Mouse (Mus musculus) 3T3-L1 (cell line): ENCODE data around the gene Olfr1018.

Source experiments
- DNase-seq: peaks from one replicate; pipeline ENCODE4 v3.0.0-alpha.2; 2015; ENCODE audit warnings: low read depth, low spot score

Gene Olfr1018

DNA sequence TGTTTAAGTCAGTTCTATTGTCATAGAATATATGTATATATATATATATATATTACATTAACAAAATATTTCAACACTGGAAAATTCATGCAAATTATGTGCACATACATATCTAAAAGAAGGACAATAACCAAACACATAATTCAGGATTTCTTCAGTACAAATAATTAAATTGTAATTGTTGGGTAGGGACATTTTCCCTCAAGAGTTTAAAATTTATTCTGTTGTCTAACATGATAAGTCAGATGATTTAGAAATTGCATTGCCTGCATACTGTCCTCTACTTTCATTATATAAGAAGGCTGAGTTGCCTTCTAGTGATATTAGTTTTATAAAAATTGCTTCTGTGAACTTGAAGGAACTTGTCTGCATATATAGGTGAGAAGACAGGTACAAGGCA lies at the start of gene Olfr1018:
Olfr1018 (plus strand) TSS at position 301 of the 400 bp plus-strand sequence.
- no peak for DNase-seq

GRCm38 (mm10) chr2:85772413-85772812 lies 45.9 kb upstream of the Olfr1018 start, which contains the start of gene Olfr1014:
Gene Olfr1014 (plus strand): TSS chr2:85772713.
- DNase-seq, result no peak

- DNase-seq, result no peak
Observed at GRCm38 (mm10) chr2:85781717-85782116, 36.6 kb upstream of the Olfr1018 start, which contains the start of gene Olfr1015. Gene Olfr1015 (plus strand): TSS chr2:85782017.

DNA sequence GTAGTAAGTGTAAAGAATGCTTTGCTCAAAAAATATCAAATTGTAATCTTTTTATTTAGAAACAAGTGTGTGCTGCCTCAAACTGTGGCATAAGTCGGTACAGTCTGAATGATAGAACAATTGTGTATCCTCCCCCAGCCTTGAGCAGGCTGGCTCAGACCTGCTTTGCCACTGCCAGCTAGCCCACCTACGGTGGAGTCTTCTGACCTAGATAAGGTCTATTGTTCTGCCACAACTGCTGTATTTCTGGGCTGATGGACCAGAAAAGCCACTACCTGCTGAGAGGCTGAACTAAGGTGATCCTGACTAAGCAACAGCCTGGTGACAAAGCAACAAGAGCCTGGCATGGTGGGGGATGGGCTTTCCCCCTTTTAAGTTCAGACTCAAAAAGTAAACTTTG lies 25.9 kb upstream of the Olfr1018 start:
- DNase-seq, result no peak

- no peak for DNase-seq
Observed at GRCm38 (mm10) chr2:85802444-85802843, 15.8 kb upstream of the Olfr1018 start, which contains the start of gene Olfr1016. Gene Olfr1016 (minus strand): TSS chr2:85802544.

- peak; percentile 54 for DNase-seq
Observed at GRCm38 (mm10) chr2:85804501-85804900, 13.8 kb upstream of the Olfr1018 start.

GRCm38 (mm10) chr2:85845383-85845782 lies 27.1 kb downstream of the Olfr1018 start, which contains the start of gene Olfr1019:
Gene Olfr1019 (minus strand): TSS chr2:85845483.
- no peak for DNase-seq

DNA sequence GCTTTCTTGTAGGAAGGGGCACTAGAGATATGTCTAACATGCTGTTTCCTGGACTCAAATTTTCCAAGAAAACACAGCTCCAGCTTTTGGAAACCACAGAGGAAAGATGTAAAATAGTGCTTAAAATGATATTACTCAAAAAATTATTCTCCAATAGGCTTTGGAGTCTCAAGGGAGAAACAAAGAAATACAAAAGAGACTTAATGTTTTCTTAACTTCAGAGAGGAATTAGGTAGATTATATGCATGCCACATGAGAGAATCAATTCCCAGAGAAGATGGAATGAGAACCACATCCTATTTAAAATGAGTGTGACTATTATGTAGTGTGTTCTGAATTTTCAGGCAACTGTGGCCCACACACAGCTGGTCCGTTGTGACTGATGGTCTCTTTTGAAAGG lies 28.5 kb downstream of the Olfr1018 start, which contains the start of gene Olfr1020:
Olfr1020 (plus strand) TSS at position 301 of the 400 bp plus-strand sequence.
- no peak for DNase-seq

- DNase-seq, result no peak
Observed at GRCm38 (mm10) chr2:85868294-85868693, 50.0 kb downstream of the Olfr1018 start, which contains the start of gene Olfr1022. Gene Olfr1022 (plus strand): TSS chr2:85868594.
